Mouse (Mus musculus): ENCODE measurements around the gene Mrgpra4.

Mrgpra4 gene

DNA sequence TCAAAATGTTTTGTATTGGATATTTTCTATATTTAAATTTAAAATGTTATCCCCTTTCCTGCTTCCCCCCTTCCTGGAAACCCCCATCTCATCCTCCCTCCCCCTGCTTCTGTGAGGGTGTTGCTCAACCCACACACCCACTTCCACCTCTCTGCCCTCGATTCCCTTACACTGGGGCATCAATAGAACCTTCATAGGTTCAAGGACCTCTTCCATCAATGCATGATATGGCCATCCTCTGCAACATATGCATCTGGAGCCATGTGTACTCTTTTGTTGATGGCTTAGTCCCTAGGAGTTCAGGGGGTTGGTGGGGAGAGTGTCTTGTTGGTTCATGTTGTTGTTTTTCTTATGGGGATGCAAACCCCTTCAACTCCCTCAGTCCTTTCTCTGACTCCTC is at the start of gene Mrgpra4:
Gene Mrgpra4, minus strand, starts transcription at position 101 of the 400 bp plus-strand sequence.
- DNase-seq (ENCODE audit: low spot score): no peak

DNA sequence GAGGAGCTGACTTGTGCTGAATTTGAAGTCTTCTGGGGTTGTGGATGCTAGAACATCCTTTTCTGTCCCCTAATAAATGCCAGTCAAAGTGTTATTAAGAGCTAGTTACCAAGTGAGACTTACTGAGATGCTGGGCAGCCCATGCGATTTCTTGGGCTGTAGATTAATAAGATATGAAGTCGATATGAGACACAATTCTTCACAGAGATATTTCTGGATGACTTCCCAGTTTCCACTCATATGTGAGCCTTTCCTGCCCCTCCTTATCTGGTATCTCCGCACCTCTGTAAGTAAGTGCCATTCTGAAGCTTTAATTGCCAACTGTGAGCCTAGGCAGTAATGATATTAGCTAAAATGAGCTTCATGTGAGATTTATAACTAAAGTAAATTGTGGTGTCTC is 45.6 kb upstream of the Mrgpra4 start, which contains the start of gene Mrgprx1:
Gene Mrgprx1, minus strand, starts transcription at position 101 of the 400 bp plus-strand sequence.
- DNase-seq (ENCODE audit: low spot score): no peak

DNA sequence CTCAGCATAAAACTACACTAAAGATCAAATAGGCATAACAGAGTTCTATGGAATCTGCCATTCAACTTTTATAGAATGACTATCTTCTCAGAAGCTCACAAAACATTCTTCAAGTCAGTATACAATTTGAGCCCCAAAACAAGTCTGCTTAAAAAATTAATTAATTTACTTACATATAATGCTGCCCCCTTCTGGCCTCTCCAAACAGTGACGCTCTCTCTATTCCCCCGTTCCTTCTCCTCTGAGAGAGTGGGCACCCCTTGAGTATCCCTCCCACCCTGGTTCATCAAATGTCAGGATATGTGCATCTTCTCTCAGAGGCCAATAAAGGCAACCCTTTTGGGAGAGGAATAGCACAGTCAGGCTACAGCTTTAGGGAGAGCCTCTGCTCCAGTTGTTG is 36.0 kb upstream of the Mrgpra4 start:
- no peak for DNase-seq (ENCODE audit: low spot score)

- DNase-seq (ENCODE audit: low spot score): no peak
These were observed 13.8 kb upstream of the Mrgpra4 start for GRCm38 (mm10) chr7:47995689-47996088.

- DNase-seq (ENCODE audit: low spot score): no peak
These were observed 4.9 kb upstream of the Mrgpra4 start for GRCm38 (mm10) chr7:47986752-47987151.
